Mouse (Mus musculus) gonadal fat pad, adult 2 months (tissue): ENCODE measurements around the gene Irak4. TPM values are rescaled to one million over a fixed set of nuclear protein-coding genes. Genes with fewer than 3 reads are reported as not detected.

Experiments used
- DNase-seq: peaks from one replicate; pipeline ENCODE4 v3.0.0-alpha.2; 2012; ENCODE audit warnings: low read depth
- polyA plus RNA-seq: library from polyadenylated mRNA; depleted of rRNA; stranded (reverse); fragments of >200 nt; gene quantifications from 2 replicates; pipeline ENCODE4 v1.2.3, GENCODE M21; 2012

Gene Irak4
- polyA plus RNA-seq, 1 experiment: 8.7 TPM

GRCm38 (mm10) chr15:94558895-94559656 is 15.6 kb downstream of the Irak4 start:
- no peak for DNase-seq

DNA sequence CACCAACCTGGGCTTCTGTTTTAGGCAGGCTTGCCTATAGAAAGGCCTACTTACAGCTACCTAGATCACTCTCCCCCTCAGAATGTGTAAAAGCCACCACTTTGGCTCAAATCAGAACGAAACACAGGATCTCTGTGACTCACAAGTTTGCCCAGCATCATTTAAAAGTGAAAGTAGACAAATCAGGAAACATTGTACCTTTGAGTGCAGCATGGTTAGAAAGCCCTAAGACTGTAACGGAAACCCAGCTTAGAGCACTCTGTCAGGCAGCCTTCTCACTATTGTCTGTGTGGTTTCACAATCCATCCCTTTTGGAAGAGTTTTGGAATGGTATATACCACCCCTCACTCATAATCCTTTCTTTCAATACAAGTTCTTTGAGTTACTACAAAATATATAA is 21.5 kb downstream of the Irak4 start:
- no peak for DNase-seq

DNA sequence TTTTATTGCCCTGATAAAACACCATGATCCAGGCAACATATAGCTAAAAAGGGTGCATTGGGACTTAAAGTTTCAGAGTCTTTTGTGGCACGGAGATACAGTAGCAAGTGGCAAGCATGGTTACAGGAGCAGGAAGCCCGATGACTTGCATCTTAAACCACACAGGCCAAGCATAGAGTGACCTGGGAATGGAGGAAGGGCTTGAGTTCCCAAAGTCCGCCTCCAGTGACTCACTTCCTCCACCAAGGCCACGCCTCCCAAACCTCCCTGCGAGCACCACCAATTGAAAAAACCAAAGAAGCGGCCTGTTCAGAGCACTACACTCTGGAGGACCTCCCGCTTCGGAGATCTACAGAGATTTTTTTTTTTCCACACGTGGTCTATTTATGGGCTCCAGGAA is 22.4 kb downstream of the Irak4 start:
- DNase-seq: no peak

DNA sequence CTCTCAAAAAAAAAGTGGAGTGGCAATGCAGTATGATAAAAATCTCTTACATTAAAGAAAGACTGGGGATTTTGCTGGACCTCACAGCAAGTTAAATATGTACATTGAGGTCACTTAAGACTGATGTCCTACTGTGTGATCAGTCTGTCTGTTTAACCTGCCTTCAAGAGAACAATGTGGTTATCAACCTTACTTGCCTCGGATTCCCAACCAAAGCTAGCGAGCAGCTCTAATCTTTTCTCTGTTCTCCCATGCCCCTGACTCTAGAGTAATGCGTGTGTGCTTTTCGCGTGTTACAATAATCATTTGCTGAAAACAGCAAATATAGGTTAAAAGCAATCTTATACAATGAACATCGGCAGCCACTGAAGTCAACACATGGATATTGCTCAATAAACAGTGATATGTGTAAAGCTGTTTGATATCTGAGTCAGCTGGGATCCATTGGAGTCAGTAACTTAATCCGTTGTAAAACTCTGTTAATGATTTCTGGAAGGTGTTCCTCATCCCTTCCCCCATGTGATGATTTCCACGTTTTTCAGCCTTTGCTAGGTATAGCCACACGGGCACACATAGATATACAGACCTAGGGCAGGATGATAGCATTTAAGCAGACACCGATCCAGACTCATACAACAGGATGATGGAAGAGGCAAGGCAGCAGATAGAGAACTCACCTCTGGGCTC is 25.2 kb downstream of the Irak4 start:
- DNase-seq: no peak

GRCm38 (mm10) chr15:94571501-94571900 is 28.1 kb downstream of the Irak4 start:
- no peak for DNase-seq

DNA sequence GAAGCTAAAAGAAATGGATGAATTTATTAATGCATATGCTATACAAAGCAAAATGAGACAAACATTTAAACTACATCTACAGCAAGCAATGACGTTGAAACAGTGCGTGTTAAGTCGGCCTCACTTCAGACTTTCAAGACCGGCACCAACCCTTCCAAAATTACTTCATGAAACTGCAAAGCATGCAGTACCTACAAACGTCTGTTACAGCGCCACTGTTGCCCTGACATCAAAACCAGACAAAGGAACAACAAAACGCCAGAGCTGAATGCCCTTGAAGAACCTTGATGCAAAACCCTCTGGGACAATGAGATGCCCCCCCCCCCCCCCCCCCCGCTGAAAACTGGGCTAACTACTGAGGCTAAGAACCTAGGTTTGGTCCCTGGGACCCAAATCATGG is 29.3 kb downstream of the Irak4 start:
- DNase-seq: no peak

- DNase-seq: no peak
Measured at GRCm38 (mm10) chr15:94574566-94575268, 31.3 kb downstream of the Irak4 start.

DNA sequence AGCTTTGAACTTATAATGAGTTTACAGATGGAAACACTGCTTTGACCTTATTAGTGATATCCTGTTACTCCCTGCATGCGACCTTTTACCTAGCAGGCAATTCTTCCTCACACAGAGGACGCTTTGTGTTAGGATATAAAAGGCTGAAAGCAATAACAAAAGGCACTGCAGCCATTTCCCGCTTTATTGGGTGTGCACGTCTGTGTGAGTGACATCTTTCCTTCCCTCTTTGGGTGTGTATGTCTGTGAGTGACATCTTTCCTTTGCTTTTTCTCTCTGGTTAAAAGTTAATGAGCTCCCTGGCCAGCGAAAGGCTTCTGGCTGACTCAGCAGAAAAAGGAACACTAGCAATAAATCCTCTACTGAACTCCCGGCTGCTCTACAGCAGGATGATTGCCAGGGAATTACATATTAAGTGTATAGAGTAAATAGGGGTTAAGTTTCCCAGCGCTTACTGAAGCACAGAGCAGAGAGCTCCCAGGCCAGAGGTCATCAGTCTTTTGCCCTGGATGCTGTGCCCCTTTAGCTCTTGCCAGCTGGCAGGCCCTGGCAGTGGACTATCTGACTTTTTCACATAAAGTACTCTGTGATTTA is 38.7 kb downstream of the Irak4 start:
- no peak for DNase-seq

GRCm38 (mm10) chr15:94583153-94583552 is 39.7 kb downstream of the Irak4 start:
- no peak for DNase-seq

DNA sequence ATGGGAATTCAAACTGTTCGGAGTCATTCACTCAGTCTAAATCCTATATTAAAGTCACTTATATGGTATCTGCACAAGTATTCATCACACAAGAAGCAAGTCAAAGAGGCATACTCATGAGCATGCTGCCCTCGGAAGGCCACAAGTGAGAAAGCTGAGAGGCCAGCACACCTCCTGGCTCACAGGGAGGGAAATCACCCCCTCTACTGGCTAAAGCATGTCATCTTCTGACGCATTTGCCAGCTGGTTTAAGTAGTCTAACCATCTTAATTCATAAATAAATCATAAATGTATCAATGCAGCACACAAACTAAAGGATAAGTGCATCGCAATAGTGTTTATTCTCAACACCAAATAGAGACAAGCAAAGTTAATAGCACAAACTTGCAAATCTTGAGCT is 41.3 kb downstream of the Irak4 start:
- no peak for DNase-seq

DNA sequence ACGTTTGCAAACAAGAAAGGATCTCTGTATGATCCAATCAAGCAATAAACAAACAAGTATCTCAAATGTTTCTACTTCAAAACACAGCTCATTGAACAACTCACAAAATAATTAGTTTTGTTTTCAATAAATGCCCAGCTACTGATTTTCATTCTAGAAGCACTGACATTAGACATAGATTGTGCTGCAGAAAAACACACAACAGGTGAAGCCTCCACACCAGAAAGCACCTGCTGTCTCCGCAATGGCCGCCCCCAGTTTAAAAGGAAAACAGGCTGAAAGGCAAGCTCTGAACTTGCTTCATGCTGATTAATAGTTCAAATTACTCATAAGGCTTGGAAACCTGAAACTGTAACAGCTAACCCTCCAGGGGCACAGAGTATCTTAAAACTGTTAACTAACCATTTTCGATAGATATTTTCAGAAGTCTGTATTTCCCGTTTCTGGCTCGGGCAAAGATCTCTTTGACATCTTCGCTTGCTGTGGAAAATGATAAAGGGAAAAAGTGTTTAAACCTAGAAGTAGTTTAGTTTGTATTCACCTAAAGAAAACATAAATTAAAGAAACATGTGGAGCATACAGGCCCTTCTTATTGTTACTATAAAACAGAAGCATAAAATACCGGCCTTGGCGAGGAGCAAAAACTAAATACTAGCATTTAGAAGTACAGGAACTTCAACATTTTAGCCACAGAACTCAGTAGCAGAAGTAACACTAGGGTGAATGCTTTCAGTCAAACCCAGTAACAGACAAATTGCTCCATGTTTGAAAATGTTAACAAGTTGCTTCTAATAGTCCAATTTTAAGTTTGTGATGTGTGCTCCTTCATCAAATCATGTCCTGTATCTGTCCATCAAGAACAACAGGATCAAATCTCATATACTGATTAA is 44.6 kb downstream of the Irak4 start:
- no peak for DNase-seq

- DNase-seq: no peak
Measured at GRCm38 (mm10) chr15:94589219-94590075, 46.0 kb downstream of the Irak4 start, which contains the start of gene Twf1. Twf1 (minus strand) TSS chr15:94589889.

DNA sequence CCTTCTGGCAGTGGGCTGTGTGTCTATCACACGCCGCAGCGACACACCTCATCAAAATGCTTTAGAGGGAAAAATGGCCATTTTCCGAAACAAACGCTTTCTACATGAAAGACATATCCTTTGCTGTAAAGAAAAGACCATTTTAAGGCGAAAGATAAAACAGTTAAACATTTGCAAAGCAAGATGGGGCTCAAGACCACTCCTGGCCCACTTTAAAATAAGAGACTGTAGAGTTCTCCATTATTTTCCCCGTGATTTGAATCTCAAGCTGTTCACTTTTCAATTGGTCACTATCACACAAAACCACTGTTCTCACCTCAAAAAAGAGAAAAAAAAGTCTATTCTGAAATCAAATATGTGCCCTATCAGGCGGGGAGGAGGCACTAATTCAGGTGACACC is 46.6 kb downstream of the Irak4 start:
- DNase-seq: no peak

- DNase-seq: no peak
Measured at GRCm38 (mm10) chr15:94591356-94591755, 47.9 kb downstream of the Irak4 start.

DNA sequence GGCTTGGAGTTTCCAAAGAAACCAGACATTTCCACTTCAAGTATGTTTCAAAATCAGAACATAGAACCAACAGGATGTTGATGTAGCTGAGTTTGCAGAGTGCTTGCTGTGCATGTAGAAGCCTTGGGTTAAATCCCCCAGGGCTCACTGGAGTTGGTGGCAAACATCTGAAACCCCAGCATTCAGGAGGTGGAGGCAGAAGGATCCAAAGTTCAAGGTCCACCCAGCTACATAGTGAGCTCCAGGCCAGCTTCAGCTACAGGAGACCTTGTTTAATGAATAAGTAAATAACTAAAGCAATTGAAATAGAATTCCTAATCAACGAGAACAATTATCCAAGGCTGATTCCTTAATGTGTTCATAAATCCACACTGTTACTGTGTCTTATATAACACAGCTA is 50.1 kb downstream of the Irak4 start:
- no peak for DNase-seq

GRCm38 (mm10) chr15:94600145-94600707 is 56.8 kb downstream of the Irak4 start:
- DNase-seq: no peak

DNA sequence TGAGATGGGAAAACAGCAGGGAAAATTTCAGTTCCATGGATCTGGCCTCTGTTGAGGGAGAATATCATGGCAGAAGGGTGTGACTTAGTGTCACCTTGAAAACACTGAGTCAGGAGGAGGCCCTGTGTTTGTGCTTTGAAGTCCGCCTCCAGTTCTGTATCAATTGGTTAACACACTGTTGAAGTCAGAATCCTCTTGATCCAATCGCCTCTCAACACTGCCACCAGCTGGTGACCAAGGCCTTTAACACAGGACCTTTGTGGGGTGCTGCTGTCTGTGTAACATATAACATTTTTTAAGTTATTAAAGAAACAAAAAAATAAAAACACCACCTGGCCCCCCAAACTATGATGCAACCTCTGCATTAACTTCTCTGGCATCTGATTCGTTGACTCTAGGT is 57.9 kb downstream of the Irak4 start:
- DNase-seq: no peak

- DNase-seq: no peak
Measured at GRCm38 (mm10) chr15:94602441-94602840, 59.0 kb downstream of the Irak4 start.

DNA sequence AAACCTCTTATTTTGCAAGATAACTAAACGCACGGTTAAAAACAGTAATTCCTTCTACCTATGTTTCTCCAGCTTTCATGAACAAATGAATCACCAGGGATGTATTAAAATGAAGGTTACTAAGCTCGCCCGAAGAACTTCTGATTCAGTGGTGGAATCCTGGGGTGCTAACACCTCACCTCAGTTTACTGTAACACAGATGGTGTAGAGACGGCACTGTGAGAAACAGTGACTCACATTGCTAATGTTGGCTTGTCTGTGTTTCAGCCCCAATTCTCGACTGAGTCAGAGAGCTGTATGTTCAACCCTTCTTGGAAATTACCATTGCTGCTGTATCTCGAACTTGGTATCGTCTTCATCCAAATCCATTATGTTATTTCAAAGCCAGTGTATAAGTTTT is 64.3 kb downstream of the Irak4 start:
- DNase-seq: no peak

DNA sequence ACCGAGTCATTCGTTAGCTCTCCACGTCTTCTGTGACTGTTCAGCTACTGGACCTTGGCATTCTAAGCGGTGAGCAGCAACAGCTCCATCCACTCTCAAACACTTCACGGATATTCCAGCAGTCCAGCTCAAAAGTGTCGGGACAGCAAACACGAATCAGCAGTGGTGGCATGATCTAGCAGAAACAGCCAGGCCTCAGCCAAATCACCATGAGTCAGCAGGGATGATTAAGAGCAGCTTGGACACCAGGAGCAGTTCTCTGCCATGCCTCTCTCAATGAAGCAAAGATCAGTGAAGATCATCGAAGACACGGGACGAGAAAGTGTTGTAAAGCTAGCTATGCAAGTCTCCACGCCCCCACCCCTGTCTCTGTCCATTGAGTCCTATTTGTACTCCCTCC is 72.6 kb downstream of the Irak4 start:
- DNase-seq: no peak
